Mouse (Mus musculus): ENCODE measurements around the gene Gm9040. TPM values are rescaled to one million over a fixed set of nuclear protein-coding genes. Genes with fewer than 3 reads are reported as not detected.
"Not testable (repeated sequence)": the region's sequence is repeated elsewhere in the genome, so short reads cannot be mapped to it uniquely, and the experiment has no call there.

The Gm9040 gene
- polyA plus RNA-seq, 1 experiment = not detected

DNA sequence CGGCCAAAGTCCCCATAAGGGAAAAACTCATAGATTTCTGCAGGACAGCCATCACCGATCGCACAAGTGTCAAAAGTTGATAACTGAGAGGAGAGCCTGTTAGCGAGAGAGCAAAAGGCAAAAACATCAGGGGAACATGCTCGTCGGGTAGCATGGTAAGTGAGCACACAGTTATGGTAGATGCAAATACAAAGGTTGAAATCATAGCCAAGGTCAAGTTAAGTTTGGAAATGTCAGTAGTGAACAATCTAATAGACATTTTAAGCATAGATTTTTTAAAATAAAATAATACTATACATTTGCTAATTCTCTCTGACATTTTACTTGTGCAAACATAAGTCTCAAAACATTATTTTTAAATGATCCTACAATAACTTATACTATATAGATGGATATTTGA, 31.8 kb downstream of the Gm9040 start, which contains the start of gene Iltifb:
TSS of gene Iltifb (minus strand) at position 101 of the 400 bp plus-strand sequence.
- Histone ChIP-seq H3K27ac (ENCODE audit: insufficient read depth, low read length) (no peak within 1 kb of the TSS), H3K4me3 (replicated peaks; ENCODE audit: insufficient read depth, low read depth, low read length) (no peak within 1 kb of the TSS), H3K27me3 (ENCODE audit: control insufficient read depth, insufficient read depth, low read length) (no peaks in the 10 kb centered on the region), H3K4me1 (ENCODE audit: control insufficient read depth, insufficient read depth, low read length) (no peaks in the 10 kb centered on the region)
- WGBS = 93% methylated on average over 6 of the region's 6 CpGs
- TF ChIP-seq POLR2A (IDR thresholded peaks at IDR 0.05; ENCODE audit: borderline replicate concordance, insufficient read depth, low read length) (no peak), CTCF (IDR thresholded peaks at IDR 0.05; ENCODE audit: borderline replicate concordance, insufficient read depth, low read depth, low read length) (no peak)
- no peak for DNase-seq

DNA sequence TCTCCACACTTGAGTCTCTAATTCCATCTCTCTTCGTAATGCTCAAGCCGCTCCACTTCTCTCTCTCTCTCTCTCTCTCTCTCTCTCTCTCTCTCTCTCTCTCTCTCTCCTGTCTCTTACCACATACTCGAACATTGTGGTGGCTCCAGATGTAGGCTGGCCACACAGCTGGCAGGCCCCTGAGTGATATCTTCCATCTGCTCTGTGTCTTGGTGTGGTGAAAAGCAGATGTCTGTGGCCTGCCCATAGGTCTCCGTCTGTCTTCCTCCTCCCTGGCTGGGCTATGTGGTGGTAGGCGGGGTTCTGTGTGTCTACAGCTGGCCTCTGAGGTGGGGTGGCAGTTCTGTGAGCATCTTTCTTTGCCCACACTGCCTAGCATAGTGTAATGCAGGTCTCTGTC, 43.8 kb downstream of the Gm9040 start:
- not testable (repeated sequence) for DNase-seq; H3K4me1 ChIP-seq (ENCODE audit: control insufficient read depth, insufficient read depth, low read length); H3K27me3 ChIP-seq (ENCODE audit: control insufficient read depth, insufficient read depth, low read length); H3K27ac ChIP-seq (ENCODE audit: insufficient read depth, low read length); H3K4me3 ChIP-seq (replicated peaks; ENCODE audit: insufficient read depth, low read depth, low read length)
- WGBS = 64% methylated on average over 3 of the region's 5 CpGs

DNA sequence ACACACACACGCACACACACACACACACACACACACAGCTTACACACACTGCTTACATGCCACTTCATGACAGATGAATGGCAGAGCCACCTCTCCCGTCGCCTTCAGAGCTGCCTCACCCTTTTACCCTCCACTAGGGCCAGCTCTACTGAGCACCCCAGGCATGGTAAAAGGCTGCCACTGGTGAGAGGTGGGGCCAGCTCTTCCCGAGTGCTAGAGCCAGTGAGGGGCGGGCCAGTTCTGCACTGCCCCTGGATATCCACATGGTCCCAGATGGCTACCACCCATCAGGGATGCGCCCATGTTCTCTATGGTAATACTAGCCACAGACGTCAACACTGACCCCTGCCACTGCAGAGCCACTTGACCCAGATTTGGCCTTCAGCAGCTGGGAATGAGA, 44.2 kb downstream of the Gm9040 start:
- not testable (repeated sequence) for H3K4me1 ChIP-seq (ENCODE audit: control insufficient read depth, insufficient read depth, low read length); H3K27ac ChIP-seq (ENCODE audit: insufficient read depth, low read length); DNase-seq; H3K27me3 ChIP-seq (ENCODE audit: control insufficient read depth, insufficient read depth, low read length); H3K4me3 ChIP-seq (replicated peaks; ENCODE audit: insufficient read depth, low read depth, low read length)
- WGBS = 66% methylated on average over 6 of the region's 7 CpGs

DNA sequence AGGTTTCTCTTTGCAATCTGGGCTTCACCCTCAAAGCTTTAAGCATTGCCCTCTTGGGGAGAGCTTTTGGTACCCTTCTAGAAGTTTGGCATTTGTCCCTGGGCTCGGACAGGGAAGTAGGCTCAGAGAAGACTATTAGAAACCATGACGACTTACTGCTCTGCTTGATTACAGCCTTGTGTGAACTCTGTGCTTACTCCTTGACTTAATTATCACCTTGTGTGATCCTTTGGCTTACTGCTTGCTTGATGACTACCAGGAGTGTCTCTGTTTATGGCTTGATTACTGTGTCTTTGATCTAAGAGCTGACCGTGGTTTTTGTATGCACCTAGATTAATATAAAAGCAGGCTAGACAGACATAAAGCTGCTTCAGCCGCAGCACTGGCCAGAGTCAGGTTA, 48.7 kb downstream of the Gm9040 start:
- not testable (repeated sequence) for H3K4me1 ChIP-seq (ENCODE audit: control insufficient read depth, insufficient read depth, low read length); H3K27ac ChIP-seq (ENCODE audit: insufficient read depth, low read length); DNase-seq; H3K4me3 ChIP-seq (replicated peaks; ENCODE audit: insufficient read depth, low read depth, low read length); H3K27me3 ChIP-seq (ENCODE audit: control insufficient read depth, insufficient read depth, low read length)
- no CpG with 5 or more reads among the region's 4 CpGs for WGBS

Other genes with a start within 250 kb of the Gm9040 start
- gene Mdm1, start 185.2 kb downstream of the Gm9040 start, polyA plus RNA-seq (2012; rRNA removed) = 15.5 and 16.2 TPM in 2 replicates
- 5.7 and 6.2 TPM in 2 replicates for gene Il22, start 122.0 kb downstream of the Gm9040 start, polyA plus RNA-seq (2012; rRNA removed)
- 0.03 TPM in 1 of 2 replicates, not detected in the other for gene Gm32717, start 86.2 kb downstream of the Gm9040 start, polyA plus RNA-seq (2012; rRNA removed)
- 0.03 TPM in 1 of 2 replicates, not detected in the other for gene Gm32802, start 68.3 kb downstream of the Gm9040 start, polyA plus RNA-seq (2012; rRNA removed)
- gene Iltifb, start 31.9 kb downstream of the Gm9040 start, polyA plus RNA-seq (2012; rRNA removed) = 39.4 and 42.9 TPM in 2 replicates
- gene Gm9044, start 5.4 kb upstream of the Gm9040 start, polyA plus RNA-seq (2012; rRNA removed) = not detected in 2 replicates
- 0.05 and 0.07 TPM in 2 replicates for gene Gm9045, start 10.9 kb upstream of the Gm9040 start, polyA plus RNA-seq (2012; rRNA removed)
- gene Gm9046, start 16.3 kb upstream of the Gm9040 start, polyA plus RNA-seq (2012; rRNA removed) = not detected in 2 replicates
- gene Gm9048, start 21.7 kb upstream of the Gm9040 start, polyA plus RNA-seq (2012; rRNA removed) = not detected in 2 replicates
- 0.05 and 0.07 TPM in 2 replicates for gene Gm9049, start 27.1 kb upstream of the Gm9040 start, polyA plus RNA-seq (2012; rRNA removed)
- not detected in 2 replicates for gene Ifng, start 114.1 kb upstream of the Gm9040 start, polyA plus RNA-seq (2012; rRNA removed)

All from cerebellum, adult 2 months (tissue).